Mouse (Mus musculus) CH12.LX (cell line): ENCODE results near the gene Srcap.

Experiments
- CTCF ChIP-seq, 2 experiments: IDR thresholded peaks in 1 of 2; conservative IDR thresholded peaks in 1 of 2; 2 replicates each; pipeline ENCODE4 v1.5.1; 2011 to 2012; ENCODE audit warnings: low read depth in 2 of 2, low read length in 2 of 2, improper control_type of control experiment in 1 of 2, inconsistent platforms in 1 of 2, mild to moderate bottlenecking in 1 of 2, moderate library complexity in 1 of 2
- E2F4 ChIP-seq: IDR thresholded peaks from 2 replicates; pipeline ENCODE4 v1.6.1; 2011; ENCODE audit warnings: low read depth, low read length, improper control_type of control experiment; ENCODE audit not compliant: insufficient replicate concordance
- HCFC1 ChIP-seq: IDR thresholded peaks from 2 replicates; pipeline ENCODE4 v1.6.1; 2012; ENCODE audit warnings: low read depth, mild to moderate bottlenecking, inconsistent platforms, low read length, improper control_type of control experiment
- POLR2A ChIP-seq: IDR thresholded peaks from 2 replicates; pipeline ENCODE4 v1.6.1; 2011; ENCODE audit warnings: low read depth, mild to moderate bottlenecking, improper control_type of control experiment, low read length
- SMC3 ChIP-seq: IDR thresholded peaks from 2 replicates; pipeline ENCODE4 v1.6.1; 2011; ENCODE audit warnings: low read depth, low read length, improper control_type of control experiment
- TBP ChIP-seq: conservative IDR thresholded peaks from 2 replicates; pipeline ENCODE4 v1.6.1; 2011; ENCODE audit warnings: low read depth, low read length, improper control_type of control experiment
- UBTF ChIP-seq: IDR thresholded peaks from 2 replicates; pipeline ENCODE4 v1.6.1; 2012; ENCODE audit warnings: low read depth, mild to moderate bottlenecking, inconsistent platforms, low read length, improper control_type of control experiment, moderate library complexity
- USF2 ChIP-seq: conservative IDR thresholded peaks from 2 replicates; pipeline ENCODE4 v1.6.1; 2011; ENCODE audit warnings: low read depth, low read length, improper control_type of control experiment

GRCm38 (mm10) chr7:127607150-127607549, 95.4 kb downstream of the Srcap start:
- TF ChIP-seq SMC3 (no peak), TBP (no peak), UBTF (no peak), CTCF (conservative IDR thresholded peaks at IDR 0.05 in 1 of 2, IDR thresholded peaks at IDR 0.05 in 1 of 2; ENCODE audit: low read depth in 2 of 2, low read length in 2 of 2) (no peak), HCFC1 (no peak), E2F4 (no peak), POLR2A (no peak), USF2 (no peak)
